22 mouse cellular contexts compared by ENCODE assay signal in the genomic region with DNA sequence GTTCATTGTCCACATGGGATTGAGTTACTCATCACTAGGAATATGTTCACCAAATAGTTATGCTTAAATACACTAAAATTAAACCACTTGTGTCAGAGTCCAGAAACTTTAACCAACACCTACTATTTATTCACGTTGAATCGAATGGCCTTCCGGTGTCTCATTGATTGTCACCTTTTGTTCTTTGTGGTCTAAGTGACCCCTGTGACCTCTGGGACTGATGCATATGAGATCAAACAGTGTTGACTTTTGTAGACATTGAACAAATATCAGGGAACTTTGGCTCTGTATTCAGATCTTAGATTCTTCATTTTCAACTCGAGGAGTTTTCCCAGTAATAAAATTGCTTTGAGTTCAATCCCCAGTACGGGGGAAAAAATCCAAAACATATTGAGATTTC. TPM values are rescaled to one million over a fixed set of nuclear protein-coding genes. Genes with fewer than 3 reads are reported as not detected.
"Had no signal": no experiment of that assay in that cellular context is flagged by ENCODE, and none has a peak within 500 bp of the region (broad histone marks: within the 10 kb centered on the region; RNA-seq: fewer than 3 reads in every experiment).

No protein-coding gene starts in this region.

RNA-seq across cellular contexts. Expression of a gene that starts 27.9 kb away (rescaled TPM):
- polyA plus RNA-seq: heart, adult 2 months; heart, embryonic 11.5 days; heart, embryonic 12.5 days; heart, embryonic 13.5 days; heart, embryonic 14.5 days; heart, embryonic 15.5 days; heart, embryonic 16.5 days; heart, postnatal 0 days; hindbrain, embryonic 10.5 days; hindbrain, embryonic 11.5 days; hindbrain, embryonic 12.5 days; hindbrain, embryonic 13.5 days; hindbrain, embryonic 15.5 days; hindbrain, embryonic 16.5 days; hindbrain, postnatal 0 days; inflammation-experienced regulatory T-cells, adult 6 months; intestine, embryonic 14.5 days; intestine, embryonic 15.5 days; intestine, embryonic 16.5 days; intestine, postnatal 0 days; large intestine, adult 2 months had no signal

RNA-seq across cellular contexts. Expression of a gene that starts 50.4 kb away (rescaled TPM):
- polyA plus RNA-seq: heart, adult 2 months; heart, embryonic 11.5 days; heart, embryonic 12.5 days; heart, embryonic 13.5 days; heart, embryonic 14.5 days; heart, embryonic 15.5 days; heart, embryonic 16.5 days; heart, postnatal 0 days; hindbrain, embryonic 10.5 days; hindbrain, embryonic 11.5 days; hindbrain, embryonic 12.5 days; hindbrain, embryonic 13.5 days; hindbrain, embryonic 14.5 days; hindbrain, embryonic 15.5 days; hindbrain, embryonic 16.5 days; hindbrain, postnatal 0 days; inflammation-experienced regulatory T-cells, adult 6 months; intestine, embryonic 14.5 days; intestine, embryonic 15.5 days; intestine, embryonic 16.5 days; intestine, postnatal 0 days; large intestine, adult 2 months had no signal
